Mouse (Mus musculus): ENCODE measurements around the gene Prlr. TPM values are rescaled to one million over a fixed set of nuclear protein-coding genes. Genes with fewer than 3 reads are reported as not detected.

Prlr gene
- polyA plus RNA-seq, 1 experiment from 2014 or later: 6.7 TPM

DNA sequence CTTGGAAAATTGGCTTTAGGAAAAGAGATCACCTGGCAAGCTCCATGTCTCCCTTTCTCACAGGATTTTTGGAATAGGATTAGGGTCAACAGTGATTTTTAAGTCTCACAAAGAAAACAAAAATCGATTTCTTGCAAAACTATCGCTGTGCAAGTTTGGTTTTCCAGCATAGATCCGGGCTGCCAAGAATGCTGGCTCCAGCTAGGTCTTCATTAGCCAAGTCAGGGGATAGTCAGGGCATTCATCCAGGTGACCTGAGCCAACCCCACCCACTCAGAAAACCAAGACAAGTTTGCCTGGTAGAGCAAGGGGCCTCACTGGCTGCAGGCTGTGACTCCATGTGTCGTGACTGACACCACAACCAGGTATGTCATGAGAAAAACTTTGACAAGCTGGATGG is 72.2 kb downstream of the Prlr start:
- H3K9ac ChIP-seq (ENCODE audit: low read length): no peak overlapping the region
- WGBS: 86% methylated on average over 4 of the region's 4 CpGs
- no peaks in the 10 kb centered on the region for H3K9me3 ChIP-seq (replicated peaks; ENCODE audit: control insufficient read depth, low read length)
- no peaks in the 10 kb centered on the region for H3K4me1 ChIP-seq (ENCODE audit: control insufficient read depth, insufficient read depth, low read length)
- ATAC-seq (ENCODE audit: insufficient read depth, low FRiP score): no peak
- no peak overlapping the region for H3K4me2 ChIP-seq (ENCODE audit: low read depth, low read length)
- H3K27me3 ChIP-seq (ENCODE audit: control insufficient read depth, insufficient read depth, low read length): no peaks in the 10 kb centered on the region
- H3K4me3 ChIP-seq (replicated peaks; ENCODE audit: low read length): no peak overlapping the region
- H3K36me3 ChIP-seq (ENCODE audit: control insufficient read depth, insufficient read depth, low read length): no peaks in the 10 kb centered on the region
- H3K27ac ChIP-seq (ENCODE audit: low read length): no peak overlapping the region

DNA sequence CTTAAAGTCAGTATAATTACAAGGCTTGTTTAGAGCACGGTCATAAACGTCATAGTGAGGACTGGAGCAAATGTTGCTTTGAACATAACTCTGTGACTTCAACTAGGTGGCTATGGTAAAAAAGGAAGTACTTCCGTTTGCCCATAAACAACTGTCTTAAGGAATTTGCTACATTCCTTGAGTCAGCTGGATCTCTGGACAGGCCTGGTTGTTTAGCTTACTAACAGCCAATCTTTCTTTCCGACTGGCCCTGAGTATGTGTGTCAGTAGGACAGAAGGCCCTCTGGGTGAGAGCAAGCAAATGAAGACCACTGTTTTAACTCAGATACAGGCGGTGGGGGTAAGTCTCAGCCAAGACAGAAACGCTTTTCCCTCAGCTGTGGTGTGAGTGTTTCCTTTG is 73.7 kb downstream of the Prlr start:
- no peaks in the 10 kb centered on the region for H3K27me3 ChIP-seq (ENCODE audit: control insufficient read depth, insufficient read depth, low read length)
- no peak overlapping the region for H3K4me2 ChIP-seq (ENCODE audit: low read depth, low read length)
- H3K9me3 ChIP-seq (replicated peaks; ENCODE audit: control insufficient read depth, low read length): no peaks in the 10 kb centered on the region
- no peak for ATAC-seq (ENCODE audit: insufficient read depth, low FRiP score)
- WGBS: 53% methylated on average over 6 of the region's 6 CpGs
- no peak overlapping the region for H3K4me3 ChIP-seq (replicated peaks; ENCODE audit: low read length)
- H3K9ac ChIP-seq (ENCODE audit: low read length): no peak overlapping the region
- H3K36me3 ChIP-seq (ENCODE audit: control insufficient read depth, insufficient read depth, low read length): no peaks in the 10 kb centered on the region
- no peak overlapping the region for H3K27ac ChIP-seq (ENCODE audit: low read length)
- H3K4me1 ChIP-seq (ENCODE audit: control insufficient read depth, insufficient read depth, low read length): no peaks in the 10 kb centered on the region

DNA sequence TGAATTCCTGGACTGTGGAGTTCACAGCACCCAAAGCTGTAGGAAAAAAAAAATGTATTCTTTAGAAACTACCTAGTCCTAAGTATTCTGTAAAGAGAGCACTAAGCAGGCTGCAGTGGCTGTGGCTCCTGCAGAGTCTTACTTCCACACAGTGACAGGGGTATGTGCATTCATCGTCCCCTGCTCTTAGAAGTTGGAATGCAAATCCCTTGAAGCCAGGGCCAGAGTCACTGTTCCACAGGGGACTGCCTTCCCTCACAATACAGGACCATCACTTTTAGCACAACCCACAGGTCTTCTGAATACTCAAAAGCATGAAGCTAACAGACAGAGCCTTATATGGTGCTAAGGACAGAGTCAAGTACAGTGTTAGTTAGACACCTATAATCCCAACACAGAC is 75.5 kb downstream of the Prlr start:
- no peaks in the 10 kb centered on the region for H3K9me3 ChIP-seq (replicated peaks; ENCODE audit: control insufficient read depth, low read length)
- H3K4me3 ChIP-seq (replicated peaks; ENCODE audit: low read length): no peak overlapping the region
- WGBS: 48% methylated on average over 1 of the region's 1 CpGs
- H3K9ac ChIP-seq (ENCODE audit: low read length): no peak overlapping the region
- no peak for ATAC-seq (ENCODE audit: insufficient read depth, low FRiP score)
- no peak overlapping the region for H3K4me2 ChIP-seq (ENCODE audit: low read depth, low read length)
- no peaks in the 10 kb centered on the region for H3K27me3 ChIP-seq (ENCODE audit: control insufficient read depth, insufficient read depth, low read length)
- no peak overlapping the region for H3K27ac ChIP-seq (ENCODE audit: low read length)
- no peaks in the 10 kb centered on the region for H3K36me3 ChIP-seq (ENCODE audit: control insufficient read depth, insufficient read depth, low read length)
- no peaks in the 10 kb centered on the region for H3K4me1 ChIP-seq (ENCODE audit: control insufficient read depth, insufficient read depth, low read length)

DNA sequence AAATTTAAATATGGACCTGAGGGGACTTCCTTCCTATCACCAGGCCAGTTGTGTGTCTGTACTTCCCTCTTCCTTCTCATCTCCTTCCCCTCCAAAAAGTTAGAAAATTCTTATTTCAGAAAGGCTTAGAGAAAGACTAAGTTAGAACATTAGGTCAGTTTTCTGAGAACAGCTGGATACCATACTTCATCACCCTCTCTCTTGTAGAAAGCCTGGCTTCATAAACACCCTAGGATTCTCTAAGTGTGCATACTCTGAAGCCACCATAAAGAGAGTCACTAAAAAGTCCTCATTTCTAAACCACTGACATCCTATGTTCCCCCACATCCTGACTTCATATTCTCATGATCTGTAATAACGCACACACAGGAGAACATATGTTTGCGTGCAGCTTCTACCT is 85.2 kb downstream of the Prlr start:
- no peak overlapping the region for H3K4me3 ChIP-seq (replicated peaks; ENCODE audit: low read length)
- H3K27ac ChIP-seq (ENCODE audit: low read length): no peak overlapping the region
- H3K4me2 ChIP-seq (ENCODE audit: low read depth, low read length): no peak overlapping the region
- no peak for ATAC-seq (ENCODE audit: insufficient read depth, low FRiP score)
- H3K4me1 ChIP-seq (ENCODE audit: control insufficient read depth, insufficient read depth, low read length): no peaks in the 10 kb centered on the region
- H3K27me3 ChIP-seq (ENCODE audit: control insufficient read depth, insufficient read depth, low read length): no peaks in the 10 kb centered on the region
- H3K36me3 ChIP-seq (ENCODE audit: control insufficient read depth, insufficient read depth, low read length): no peaks in the 10 kb centered on the region
- no peak overlapping the region for H3K9ac ChIP-seq (ENCODE audit: low read length)
- no peaks in the 10 kb centered on the region for H3K9me3 ChIP-seq (replicated peaks; ENCODE audit: control insufficient read depth, low read length)
- 94% methylated on average over 2 of the region's 2 CpGs for WGBS

DNA sequence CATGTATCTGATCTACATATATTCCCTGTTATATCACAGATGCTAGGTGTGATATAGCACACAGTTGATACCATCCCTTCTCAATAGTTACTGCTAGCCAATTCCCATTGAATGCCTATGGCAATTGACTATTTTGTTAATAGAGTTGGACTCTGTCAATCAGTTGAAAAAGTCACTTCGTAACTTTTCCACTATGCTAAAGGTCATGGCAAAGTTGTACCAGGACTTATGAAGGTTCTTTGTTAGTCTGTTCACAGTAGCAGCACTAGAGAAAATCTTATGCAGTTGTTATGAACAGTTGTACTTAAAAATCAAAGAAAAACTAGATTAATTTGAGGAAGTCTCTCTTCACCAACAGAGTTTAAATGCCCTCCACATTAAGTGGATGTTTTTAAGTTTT is 85.6 kb downstream of the Prlr start:
- H3K36me3 ChIP-seq (ENCODE audit: control insufficient read depth, insufficient read depth, low read length): no peaks in the 10 kb centered on the region
- no peaks in the 10 kb centered on the region for H3K9me3 ChIP-seq (replicated peaks; ENCODE audit: control insufficient read depth, low read length)
- no peaks in the 10 kb centered on the region for H3K27me3 ChIP-seq (ENCODE audit: control insufficient read depth, insufficient read depth, low read length)
- no peak for ATAC-seq (ENCODE audit: insufficient read depth, low FRiP score)
- no peak overlapping the region for H3K4me2 ChIP-seq (ENCODE audit: low read depth, low read length)
- H3K27ac ChIP-seq (ENCODE audit: low read length): no peak overlapping the region
- H3K4me3 ChIP-seq (replicated peaks; ENCODE audit: low read length): no peak overlapping the region
- 95% methylated on average over 1 of the region's 1 CpGs for WGBS
- no peaks in the 10 kb centered on the region for H3K4me1 ChIP-seq (ENCODE audit: control insufficient read depth, insufficient read depth, low read length)
- H3K9ac ChIP-seq (ENCODE audit: low read length): no peak overlapping the region

DNA sequence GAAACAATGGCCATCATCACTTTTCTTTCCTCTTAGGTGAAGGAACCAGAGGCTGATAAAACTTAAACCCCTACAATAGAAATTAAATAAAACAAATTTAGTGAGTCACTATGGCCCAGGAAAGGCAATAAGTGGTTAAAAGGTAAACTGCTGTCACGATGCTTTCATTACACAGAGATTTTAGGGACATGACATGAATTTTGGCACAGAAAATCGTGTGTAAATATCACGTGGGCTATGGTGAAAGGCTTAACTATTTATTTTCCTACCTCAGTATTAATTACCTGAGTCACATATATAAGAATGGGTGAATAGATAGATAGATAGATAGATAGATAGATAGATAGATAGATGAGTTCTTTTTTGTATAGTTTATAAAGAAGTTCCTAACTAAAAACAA is 86.4 kb downstream of the Prlr start:
- H3K27ac ChIP-seq (ENCODE audit: low read length): no peak overlapping the region
- no peaks in the 10 kb centered on the region for H3K9me3 ChIP-seq (replicated peaks; ENCODE audit: control insufficient read depth, low read length)
- ATAC-seq (ENCODE audit: insufficient read depth, low FRiP score): no peak
- no peaks in the 10 kb centered on the region for H3K36me3 ChIP-seq (ENCODE audit: control insufficient read depth, insufficient read depth, low read length)
- no peak overlapping the region for H3K4me3 ChIP-seq (replicated peaks; ENCODE audit: low read length)
- H3K4me1 ChIP-seq (ENCODE audit: control insufficient read depth, insufficient read depth, low read length): no peaks in the 10 kb centered on the region
- no peak overlapping the region for H3K9ac ChIP-seq (ENCODE audit: low read length)
- WGBS: 63% methylated on average over 3 of the region's 3 CpGs
- no peak overlapping the region for H3K4me2 ChIP-seq (ENCODE audit: low read depth, low read length)
- no peaks in the 10 kb centered on the region for H3K27me3 ChIP-seq (ENCODE audit: control insufficient read depth, insufficient read depth, low read length)

DNA sequence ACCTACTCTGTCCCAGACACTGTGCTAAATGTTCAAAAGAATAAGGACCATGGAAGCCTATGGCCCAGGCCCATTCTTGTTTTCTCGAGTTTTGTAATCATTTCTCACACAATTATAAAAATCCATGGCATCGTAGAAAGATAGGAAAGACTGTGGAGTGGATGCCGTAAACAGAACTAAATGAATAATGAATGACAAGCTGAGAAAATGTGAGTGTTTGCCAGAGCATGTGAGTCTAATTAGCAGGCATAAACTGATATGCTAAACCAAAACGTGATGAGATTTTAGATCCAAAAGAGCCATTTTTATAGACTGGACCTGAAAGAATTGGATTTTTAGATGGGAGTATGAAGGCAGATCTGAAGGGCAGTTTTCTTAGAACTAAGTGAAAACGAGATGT is 87.8 kb downstream of the Prlr start:
- Histone ChIP-seq H3K9ac (ENCODE audit: low read length) (no peak overlapping the region), H3K36me3 (ENCODE audit: control insufficient read depth, insufficient read depth, low read length) (no peaks in the 10 kb centered on the region), H3K4me3 (replicated peaks; ENCODE audit: low read length) (no peak overlapping the region), H3K27ac (ENCODE audit: low read length) (no peak overlapping the region), H3K27me3 (ENCODE audit: control insufficient read depth, insufficient read depth, low read length) (no peaks in the 10 kb centered on the region), H3K4me1 (ENCODE audit: control insufficient read depth, insufficient read depth, low read length) (no peaks in the 10 kb centered on the region), H3K9me3 (replicated peaks; ENCODE audit: control insufficient read depth, low read length) (no peaks in the 10 kb centered on the region), H3K4me2 (ENCODE audit: low read depth, low read length) (no peak overlapping the region)
- 84% methylated on average over 5 of the region's 5 CpGs for WGBS
- no peak for ATAC-seq (ENCODE audit: insufficient read depth, low FRiP score)

DNA sequence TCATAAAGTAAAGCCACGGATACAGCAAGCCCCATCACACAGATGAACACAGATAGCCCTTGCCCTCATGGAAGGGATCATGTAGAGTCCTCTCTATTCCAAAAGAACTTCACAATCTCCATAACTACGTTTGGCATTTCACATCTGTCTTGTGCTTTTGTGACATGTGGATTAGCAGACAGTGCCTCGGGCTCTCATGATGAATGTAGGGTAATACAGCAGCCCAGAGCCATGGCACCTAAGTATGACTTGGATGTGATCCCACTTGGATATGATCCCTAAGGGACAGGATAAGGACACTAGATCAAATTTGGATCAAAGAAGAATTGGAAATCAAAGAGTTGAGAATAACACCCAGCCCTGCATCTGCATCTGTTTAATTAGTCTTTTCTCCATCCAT is 90.2 kb downstream of the Prlr start:
- Histone ChIP-seq H3K27ac (ENCODE audit: low read length) (no peak overlapping the region), H3K4me3 (replicated peaks; ENCODE audit: low read length) (no peak overlapping the region), H3K27me3 (ENCODE audit: control insufficient read depth, insufficient read depth, low read length) (no peaks in the 10 kb centered on the region), H3K36me3 (ENCODE audit: control insufficient read depth, insufficient read depth, low read length) (no peaks in the 10 kb centered on the region), H3K9me3 (replicated peaks; ENCODE audit: control insufficient read depth, low read length) (no peaks in the 10 kb centered on the region), H3K4me1 (ENCODE audit: control insufficient read depth, insufficient read depth, low read length) (no peaks in the 10 kb centered on the region), H3K4me2 (ENCODE audit: low read depth, low read length) (no peak overlapping the region), H3K9ac (ENCODE audit: low read length) (no peak overlapping the region)
- WGBS: 36% methylated on average over 3 of the region's 3 CpGs
- ATAC-seq (ENCODE audit: insufficient read depth, low FRiP score): no peak

DNA sequence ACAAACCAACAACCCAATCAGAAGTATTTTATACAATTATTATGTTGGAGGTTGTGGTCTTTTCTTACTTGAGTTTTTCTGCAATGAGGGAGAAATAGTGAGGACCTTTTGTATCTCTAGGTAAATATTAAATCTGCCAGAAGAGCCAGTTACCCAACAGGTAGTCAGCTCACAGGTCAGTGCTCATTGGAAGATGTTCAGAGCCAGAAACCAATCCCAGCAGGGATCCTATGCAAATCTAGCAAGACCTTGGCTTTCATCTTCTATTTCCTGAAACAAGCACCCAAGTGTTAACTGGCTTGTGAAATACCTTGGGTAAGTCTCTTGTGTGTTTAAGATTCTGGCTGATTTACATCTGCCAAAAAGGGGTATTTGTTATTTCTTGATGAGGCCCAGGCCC is 99.3 kb downstream of the Prlr start:
- Histone ChIP-seq H3K27ac (ENCODE audit: low read length) (no peak overlapping the region), H3K4me2 (ENCODE audit: low read depth, low read length) (no peak overlapping the region), H3K9me3 (replicated peaks; ENCODE audit: control insufficient read depth, low read length) (no peaks in the 10 kb centered on the region), H3K9ac (ENCODE audit: low read length) (no peak overlapping the region), H3K4me3 (replicated peaks; ENCODE audit: low read length) (no peak overlapping the region), H3K27me3 (ENCODE audit: control insufficient read depth, insufficient read depth, low read length) (no peaks in the 10 kb centered on the region), H3K4me1 (ENCODE audit: control insufficient read depth, insufficient read depth, low read length) (no peaks in the 10 kb centered on the region), H3K36me3 (ENCODE audit: control insufficient read depth, insufficient read depth, low read length) (no peaks in the 10 kb centered on the region)
- ATAC-seq (ENCODE audit: insufficient read depth, low FRiP score): no peak

DNA sequence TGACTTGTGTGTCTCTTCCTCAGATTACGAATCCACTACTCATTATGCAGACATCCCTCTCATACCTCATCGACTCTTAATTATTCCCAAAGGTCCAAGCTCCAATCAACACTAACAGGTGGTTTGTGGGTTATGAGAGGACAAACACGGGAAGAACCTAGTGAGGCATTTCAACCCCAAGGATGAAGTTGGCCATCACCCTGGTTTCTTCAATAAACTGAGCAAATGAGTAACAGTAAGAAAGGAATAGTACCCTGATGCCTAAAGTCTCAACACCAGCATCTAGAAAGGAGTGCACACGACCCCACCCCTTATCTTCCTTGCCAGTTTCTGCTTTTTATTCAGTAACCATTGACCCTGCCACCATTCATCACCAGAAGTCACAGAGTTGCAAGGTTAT is 100.4 kb downstream of the Prlr start:
- no peaks in the 10 kb centered on the region for H3K36me3 ChIP-seq (ENCODE audit: control insufficient read depth, insufficient read depth, low read length)
- no peak overlapping the region for H3K9ac ChIP-seq (ENCODE audit: low read length)
- 74% methylated on average over 4 of the region's 4 CpGs for WGBS
- no peak overlapping the region for H3K4me3 ChIP-seq (replicated peaks; ENCODE audit: low read length)
- H3K27ac ChIP-seq (ENCODE audit: low read length): no peak overlapping the region
- no peak overlapping the region for H3K4me2 ChIP-seq (ENCODE audit: low read depth, low read length)
- no peak for ATAC-seq (ENCODE audit: insufficient read depth, low FRiP score)
- H3K4me1 ChIP-seq (ENCODE audit: control insufficient read depth, insufficient read depth, low read length): no peaks in the 10 kb centered on the region
- H3K27me3 ChIP-seq (ENCODE audit: control insufficient read depth, insufficient read depth, low read length): no peaks in the 10 kb centered on the region
- H3K9me3 ChIP-seq (replicated peaks; ENCODE audit: control insufficient read depth, low read length): no peaks in the 10 kb centered on the region
